Mouse (Mus musculus) left cerebral cortex, postnatal 25 days (tissue): Measurements from ENCODE around the gene Gpr135. TPM values are rescaled to one million over a fixed set of nuclear protein-coding genes. Genes with fewer than 3 reads are reported as not detected.

Experiments
- total RNA-seq, 2 experiments: library from RNA; stranded (reverse); gene quantifications; 2 replicates each; pipeline ENCODE4 v1.2.3; 2021

The Gpr135 gene
- total RNA-seq, 2 experiments from 2014 or later = 12.5 to 13.2 TPM

Other genes starting within 250 kb of the Gpr135 start
- 10 to 100 TPM; 53.7 to 54.7 TPM for gene Daam1, start 240.0 kb downstream of the Gpr135 start, total RNA-seq
- gene L3hypdh, start 14.3 kb upstream of the Gpr135 start, total RNA-seq = 1 to 10 TPM; 2.6 to 3.4 TPM
- gene Jkamp, start 14.5 kb upstream of the Gpr135 start, total RNA-seq = 10 to 100 TPM; 54.8 to 55.5 TPM
- not detected for gene Ccdc175, start 113.9 kb upstream of the Gpr135 start, total RNA-seq